Mouse (Mus musculus): ENCODE data around the gene Serpini1.
"Not testable (repeated sequence)": the region's sequence is repeated elsewhere in the genome, so short reads cannot be mapped to it uniquely, and the experiment has no call there.

The Serpini1 gene

DNA sequence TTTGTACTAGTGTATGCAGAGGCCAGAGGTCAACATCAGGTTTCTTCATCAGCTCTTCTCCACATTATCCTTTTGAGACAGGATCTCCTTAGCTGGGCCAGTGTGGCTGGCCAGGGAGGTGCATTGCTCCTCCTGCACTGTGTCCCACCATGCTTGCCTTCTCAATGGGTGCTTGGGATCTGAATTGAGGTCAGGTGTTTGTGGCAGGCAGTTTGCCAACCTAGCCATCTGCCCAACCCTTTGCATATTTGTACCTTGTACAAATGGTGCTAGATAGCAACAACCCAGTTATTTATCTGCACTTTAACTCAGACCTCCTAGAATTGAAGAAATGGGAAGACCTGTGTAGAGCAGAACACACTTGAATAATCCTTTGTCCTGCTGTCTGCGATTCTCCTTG lies 78.3 kb downstream of the Serpini1 start:
- no peak for DNase-seq (ENCODE audit: extremely low read depth, low read depth, low spot score)

DNA sequence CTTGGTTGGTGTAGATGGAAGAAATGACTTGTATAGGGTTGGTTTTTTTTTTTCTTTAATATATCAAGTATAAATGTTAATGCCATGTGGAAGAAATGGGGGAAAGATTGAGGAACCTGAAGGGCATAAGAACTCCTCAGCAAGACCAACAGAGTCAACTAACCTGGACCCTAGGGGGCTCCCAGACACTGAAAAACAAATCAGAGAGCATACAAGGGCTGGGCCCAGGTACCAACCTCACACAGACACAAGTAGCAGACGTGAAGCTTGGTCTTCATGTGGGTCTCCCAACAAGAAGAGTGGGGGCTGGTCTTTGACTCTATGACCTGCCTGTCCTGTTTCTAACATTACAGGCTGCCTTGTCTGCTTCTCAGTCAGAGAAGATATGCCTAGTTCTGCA lies 82.2 kb downstream of the Serpini1 start:
- no peak for DNase-seq (ENCODE audit: extremely low read depth, low read depth, low spot score)

DNA sequence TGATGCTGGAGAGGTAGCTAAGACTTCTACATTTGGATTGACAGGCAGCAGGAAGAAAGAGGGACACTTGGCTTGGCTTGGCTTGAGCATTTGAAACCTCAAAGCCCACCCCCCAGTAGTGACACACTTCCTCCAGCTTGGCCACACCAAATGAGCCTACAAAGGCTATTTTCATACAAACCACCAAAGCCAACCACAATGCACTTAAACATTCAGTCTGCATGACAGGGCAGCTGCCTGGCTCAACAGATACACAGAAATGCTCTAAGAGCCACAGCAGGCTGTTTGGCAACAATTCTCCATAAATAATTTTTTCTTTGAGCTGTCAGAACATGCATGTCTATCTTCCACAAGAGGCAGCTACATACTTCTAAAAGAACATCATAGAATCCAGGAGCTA lies 90.2 kb downstream of the Serpini1 start:
- DNase-seq (ENCODE audit: extremely low read depth, low read depth, low spot score) = no peak

DNA sequence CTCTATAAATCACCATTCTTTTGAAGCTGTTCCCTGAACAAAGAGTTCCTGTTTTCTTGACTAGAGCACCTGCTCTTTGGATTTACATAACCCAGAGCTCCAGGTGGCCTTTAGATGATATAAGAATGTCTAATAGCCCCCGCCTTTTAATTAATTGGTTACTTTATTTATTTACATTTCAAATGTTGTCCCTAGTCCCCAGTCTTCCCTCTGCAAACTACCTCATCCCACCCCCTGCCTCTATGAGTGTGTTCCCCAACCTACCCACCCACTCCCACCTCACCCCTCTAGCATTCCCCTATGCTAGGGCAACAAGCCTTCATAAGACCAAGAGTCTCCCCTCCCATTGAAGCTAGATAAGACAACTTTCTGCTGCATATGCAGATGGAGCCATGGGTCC lies 90.9 kb downstream of the Serpini1 start:
- no peak for DNase-seq (ENCODE audit: extremely low read depth, low read depth, low spot score)

DNA sequence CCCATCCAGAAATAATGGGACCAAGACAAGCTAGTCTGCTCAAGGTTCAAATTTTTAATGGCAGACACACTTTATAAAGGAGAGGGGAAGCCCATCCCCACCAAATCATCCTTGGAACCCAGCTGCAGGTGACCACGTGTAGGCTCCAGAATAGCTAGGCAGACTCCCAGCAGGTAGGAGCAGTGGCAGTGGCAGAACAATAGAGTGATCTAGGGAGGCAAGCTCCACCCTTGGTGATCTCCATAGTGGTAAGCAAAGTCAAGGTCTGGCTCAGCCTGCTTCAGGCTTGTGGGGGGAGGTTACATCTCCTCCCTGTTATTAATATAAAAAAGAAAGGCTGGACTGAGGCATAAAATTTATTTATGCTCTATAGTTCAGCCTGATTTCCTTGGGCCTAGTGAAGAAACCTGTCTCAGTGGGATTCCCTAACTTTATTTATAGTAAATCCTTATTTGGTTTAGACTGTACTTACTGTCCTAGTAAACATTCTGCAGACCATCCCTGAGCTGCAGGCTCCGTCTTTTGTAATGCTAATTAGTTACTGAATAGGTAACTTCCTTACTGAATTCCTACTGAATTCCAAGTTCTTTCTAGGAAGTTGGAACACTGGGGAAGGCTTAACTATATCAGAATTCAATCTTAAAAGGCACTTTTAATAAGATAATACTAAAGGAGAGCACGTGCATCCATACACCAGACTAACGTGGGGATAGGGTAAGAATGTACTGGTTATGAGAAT lies 93.2 kb downstream of the Serpini1 start:
- DNase-seq (ENCODE audit: extremely low read depth, low read depth, low spot score) = not testable (repeated sequence)

DNA sequence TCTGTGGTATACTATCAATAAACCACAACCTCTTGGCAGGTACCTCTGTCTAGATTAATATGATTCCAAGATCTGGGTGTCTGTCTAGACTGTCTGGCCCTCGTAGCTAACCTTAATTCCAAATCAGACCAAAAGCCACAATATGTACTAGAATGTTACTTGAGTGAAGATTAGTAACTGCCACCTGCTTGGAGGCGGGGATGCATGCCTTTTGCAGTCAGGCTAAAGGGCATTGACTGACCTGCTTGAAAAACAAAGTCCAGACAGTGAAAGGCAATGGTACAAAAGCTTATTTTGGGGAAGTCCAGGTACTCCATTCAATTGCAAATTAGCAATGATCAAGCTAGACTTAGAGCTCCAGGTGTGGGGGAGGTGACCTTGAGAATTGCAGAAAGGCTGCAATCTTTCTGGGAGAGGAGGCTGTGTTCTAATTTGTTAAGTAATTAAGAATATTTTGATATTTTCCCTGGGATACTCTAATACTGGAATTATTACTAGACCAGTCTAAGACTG lies 94.3 kb downstream of the Serpini1 start:
- DNase-seq (ENCODE audit: extremely low read depth, low read depth, low spot score) = no peak

DNA sequence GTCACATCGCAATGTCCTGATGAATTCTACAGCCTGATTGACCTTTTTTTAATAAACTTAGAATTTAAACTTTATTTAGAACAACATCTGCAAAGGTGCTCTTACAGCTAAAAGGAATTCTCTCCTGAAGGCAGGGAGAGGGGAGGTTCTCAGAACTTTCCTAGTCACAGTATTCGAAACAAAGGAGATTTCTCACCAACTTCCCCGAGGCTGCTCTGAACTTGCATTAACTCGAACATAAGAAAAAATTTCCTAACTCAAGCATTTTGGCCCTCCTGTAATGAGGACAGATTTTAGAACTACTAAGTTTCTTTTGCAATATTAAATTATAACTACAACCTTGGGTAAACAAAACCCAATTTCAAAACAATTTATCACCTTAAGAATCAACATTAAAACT lies 96.6 kb downstream of the Serpini1 start:
- DNase-seq (ENCODE audit: extremely low read depth, low read depth, low spot score) = peak; percentile 50

DNA sequence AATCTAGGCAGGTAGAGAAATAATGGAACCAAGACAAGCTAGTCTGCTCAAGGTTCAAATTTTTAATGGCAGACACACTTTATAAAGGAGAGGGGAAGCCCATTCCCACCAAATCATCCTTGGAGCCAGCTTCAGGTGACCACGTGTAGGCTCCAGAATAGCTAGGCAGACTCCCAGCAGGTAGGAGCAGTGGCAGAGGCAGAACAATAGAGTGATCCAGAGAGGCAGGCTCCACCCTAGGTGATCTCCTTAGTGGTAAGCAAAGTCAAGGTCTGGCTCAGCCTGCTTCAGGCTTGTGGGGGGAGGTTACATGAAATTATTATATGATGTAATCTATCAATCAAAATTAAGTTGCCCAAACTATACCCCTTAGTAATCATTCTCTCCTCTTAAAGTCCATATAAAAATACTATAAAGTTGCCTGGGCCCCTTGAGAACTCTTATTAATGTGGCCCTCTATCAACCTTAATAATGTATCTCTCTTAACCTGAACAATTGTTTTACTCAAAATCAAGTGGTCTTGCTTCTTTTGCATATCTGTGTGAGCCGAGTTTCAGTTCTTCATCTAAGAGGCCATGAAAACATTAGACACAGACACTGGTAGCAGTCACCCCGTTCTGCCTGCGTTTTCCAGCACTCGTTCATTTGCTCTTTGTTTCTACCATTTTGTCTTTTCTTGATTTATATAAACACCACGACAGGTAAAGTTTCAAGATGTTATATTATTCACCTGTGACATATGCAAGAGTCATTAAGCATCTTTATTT lies 98.4 kb downstream of the Serpini1 start:
- no peak for DNase-seq (ENCODE audit: extremely low read depth, low read depth, low spot score)

DNA sequence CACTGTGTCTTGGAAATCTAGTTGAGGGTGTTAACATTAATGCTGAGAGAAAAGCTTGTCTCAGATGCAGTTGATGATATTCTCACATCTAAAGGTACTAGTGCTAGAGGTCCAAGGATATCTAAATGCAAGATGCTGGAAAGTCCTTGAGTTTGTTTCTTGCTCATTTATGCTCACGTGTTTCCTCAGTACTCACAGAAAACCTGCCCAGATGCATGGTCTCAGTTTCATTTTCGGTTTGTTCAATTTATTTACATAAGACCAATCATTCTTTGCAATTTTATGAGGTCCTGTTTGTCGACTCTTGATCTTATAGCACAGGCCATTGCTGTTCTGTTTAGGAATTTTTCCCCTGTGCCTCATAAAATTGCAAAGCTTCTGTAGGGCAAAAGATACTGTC lies 109.6 kb downstream of the Serpini1 start:
- no peak for DNase-seq (ENCODE audit: extremely low read depth, low read depth, low spot score)

DNA sequence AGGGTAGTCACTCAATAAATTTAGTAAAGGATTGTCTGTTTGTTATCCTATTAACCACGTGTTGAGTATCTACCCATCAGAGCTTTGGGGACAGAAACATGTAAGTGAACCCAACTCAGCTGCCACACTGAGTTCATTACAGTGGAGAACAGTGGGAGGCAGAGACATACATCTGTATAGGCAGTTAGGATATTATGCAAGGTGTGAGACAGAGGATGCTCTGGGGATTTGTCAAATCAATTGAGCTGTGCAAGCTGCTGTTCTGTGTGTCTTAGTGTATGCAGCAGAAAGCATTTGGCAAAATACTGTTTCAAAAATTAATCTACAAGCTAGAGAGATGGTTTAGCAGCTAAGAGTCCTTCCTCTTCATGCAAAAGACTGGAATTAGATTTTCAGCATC lies 113.1 kb downstream of the Serpini1 start:
- DNase-seq (ENCODE audit: extremely low read depth, low read depth, low spot score) = no peak

DNA sequence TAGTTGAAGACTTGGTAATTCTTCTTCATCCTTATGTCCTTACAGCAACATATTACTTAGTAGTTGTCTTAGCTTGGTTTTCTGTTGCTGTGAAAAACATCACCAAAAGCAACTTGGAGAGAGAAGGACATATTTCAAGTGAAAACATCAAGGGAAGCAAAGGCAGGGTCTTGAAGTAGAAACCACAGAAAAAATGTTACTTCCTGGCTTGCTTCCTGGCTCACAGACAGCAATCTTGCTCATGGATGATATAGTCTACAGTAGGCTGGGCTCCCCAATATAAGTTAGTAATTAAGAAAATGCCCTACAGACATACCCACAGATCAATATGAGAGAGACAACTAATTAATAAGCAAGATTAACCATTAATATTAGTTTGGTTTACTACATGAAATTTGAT lies 125.5 kb downstream of the Serpini1 start:
- DNase-seq (ENCODE audit: extremely low read depth, low read depth, low spot score) = no peak

DNA sequence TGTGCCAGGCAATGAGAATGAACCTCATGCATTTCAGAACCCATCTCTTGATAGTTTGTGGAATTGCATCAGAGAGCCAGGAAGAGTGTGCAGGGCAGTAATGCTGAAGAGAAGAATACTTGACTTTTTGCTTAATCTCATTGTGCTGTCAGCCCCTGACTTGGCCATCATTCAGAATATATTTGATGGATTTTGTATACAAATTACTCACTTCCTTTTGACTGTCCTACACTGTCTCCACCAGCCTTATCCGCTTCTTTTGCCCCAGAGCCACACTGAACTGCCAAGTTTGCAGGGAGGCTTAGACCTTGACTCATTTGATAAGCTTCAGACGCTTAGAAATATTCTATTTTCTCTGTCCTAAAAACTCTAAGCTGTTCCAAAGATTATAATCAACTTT lies 129.4 kb downstream of the Serpini1 start:
- no peak for DNase-seq (ENCODE audit: extremely low read depth, low read depth, low spot score)

DNA sequence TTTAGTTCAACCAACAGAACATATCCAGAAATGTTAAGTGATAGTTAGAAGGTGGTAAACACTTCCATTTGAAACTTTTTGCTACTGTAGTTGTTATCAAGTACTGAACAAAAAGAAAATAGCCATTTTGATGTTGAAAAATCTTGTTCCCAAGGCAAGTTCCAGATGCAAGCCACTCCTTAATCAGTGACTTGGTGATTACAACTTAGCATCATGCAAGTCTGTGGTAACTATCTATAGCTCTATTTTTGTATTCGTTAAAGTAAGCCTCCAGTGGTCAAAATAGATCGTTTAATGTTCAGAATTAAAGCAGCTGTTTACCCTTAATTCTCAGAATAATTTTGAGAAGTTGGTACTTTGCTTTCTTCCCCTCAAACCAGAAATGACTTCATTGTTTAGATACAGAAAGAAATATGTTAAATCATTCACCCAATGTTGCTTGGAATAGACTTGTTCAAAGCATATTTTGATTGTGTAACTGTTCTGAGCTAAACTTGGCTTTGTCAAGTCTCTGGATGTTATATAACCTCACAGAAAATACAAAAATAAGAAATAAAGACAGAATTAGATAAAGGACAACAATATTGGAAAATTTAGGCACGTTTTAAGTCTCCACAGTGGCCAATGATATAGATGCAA lies 130.0 kb downstream of the Serpini1 start:
- no peak for DNase-seq (ENCODE audit: extremely low read depth, low read depth, low spot score)

DNA sequence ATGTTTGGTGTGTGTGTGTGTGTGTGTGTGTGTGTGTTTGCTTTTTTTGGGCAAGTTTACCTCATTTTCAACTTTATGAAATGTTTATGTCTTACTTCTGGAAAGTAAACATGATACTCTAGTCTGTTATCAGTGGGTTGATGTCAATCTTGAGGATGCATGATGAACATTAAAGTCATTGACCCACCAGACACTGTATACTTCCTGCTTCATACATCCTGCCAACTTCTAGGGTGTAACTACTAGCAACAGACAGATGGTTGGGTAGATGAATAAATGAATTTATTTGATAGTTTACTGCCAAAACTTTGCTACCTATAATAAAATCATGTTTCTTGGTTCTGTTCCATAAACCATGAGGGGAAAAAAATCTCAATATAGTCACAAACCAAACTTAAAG lies 133.0 kb downstream of the Serpini1 start:
- no peak for DNase-seq (ENCODE audit: extremely low read depth, low read depth, low spot score)

DNA sequence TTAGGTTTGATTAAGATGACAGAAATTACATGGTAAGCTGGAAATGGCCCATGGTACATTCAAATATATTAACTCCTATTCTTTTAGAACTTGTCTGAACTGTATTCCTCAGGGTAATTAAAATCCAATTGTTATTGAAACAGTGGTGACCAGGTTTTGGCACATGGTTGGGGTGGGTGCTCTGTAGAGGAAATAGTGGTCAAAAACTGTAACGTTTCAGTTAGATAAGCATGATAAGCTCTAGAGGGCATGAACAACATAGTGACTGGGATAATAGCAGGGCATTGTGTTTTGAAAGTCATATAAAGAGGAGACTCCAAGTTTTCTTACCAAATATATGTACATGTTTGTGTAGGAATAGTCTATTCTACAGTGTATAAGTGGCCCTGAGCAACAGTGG lies 134.7 kb downstream of the Serpini1 start:
- DNase-seq (ENCODE audit: extremely low read depth, low read depth, low spot score) = no peak
